Mouse (Mus musculus): ENCODE data around the gene Utrn.

The Utrn gene

DNA sequence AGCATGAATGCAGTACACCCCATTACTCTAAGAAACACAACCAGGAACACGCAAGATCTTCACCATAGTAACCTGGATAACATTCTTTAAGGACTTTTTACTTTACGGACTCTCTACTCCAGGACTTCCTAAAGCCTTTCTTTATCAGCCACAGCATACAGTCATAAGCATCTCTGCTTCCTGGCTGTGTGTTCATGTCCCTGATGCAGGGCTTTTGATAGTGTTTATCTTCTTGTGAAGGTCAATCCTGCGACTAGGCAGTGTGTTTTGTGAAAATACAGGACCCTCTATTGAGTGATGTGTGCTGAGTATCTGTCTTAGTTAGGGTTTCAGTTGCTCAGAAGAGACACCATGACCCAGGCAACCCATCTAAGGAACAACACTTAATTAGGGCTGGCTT lies 351.0 kb downstream of the Utrn start:
- TF ChIP-seq GATA4 (IDR thresholded peaks at IDR 0.05; ENCODE audit: insufficient replicate concordance, low read length) = no peak

DNA sequence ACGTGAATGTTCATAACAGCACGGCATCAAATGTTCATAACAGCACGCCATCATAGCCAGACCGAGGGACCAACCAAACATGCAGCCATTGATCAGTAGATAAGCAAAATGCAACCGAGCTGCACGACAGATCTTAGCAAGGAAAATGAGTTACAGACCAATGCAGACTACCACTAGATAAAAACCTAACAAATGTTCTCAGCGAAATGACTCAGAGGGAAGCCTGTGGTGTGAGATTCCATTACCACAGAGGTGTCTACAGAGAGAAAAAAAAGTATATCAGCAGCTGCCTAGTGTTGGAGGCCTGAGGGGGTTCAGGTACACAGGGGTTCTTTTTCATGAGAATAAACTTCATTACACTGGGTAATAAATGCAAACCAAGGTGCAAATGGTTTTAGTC lies 363.6 kb downstream of the Utrn start:
- no peak for TF ChIP-seq GATA4 (IDR thresholded peaks at IDR 0.05; ENCODE audit: insufficient replicate concordance, low read length)

DNA sequence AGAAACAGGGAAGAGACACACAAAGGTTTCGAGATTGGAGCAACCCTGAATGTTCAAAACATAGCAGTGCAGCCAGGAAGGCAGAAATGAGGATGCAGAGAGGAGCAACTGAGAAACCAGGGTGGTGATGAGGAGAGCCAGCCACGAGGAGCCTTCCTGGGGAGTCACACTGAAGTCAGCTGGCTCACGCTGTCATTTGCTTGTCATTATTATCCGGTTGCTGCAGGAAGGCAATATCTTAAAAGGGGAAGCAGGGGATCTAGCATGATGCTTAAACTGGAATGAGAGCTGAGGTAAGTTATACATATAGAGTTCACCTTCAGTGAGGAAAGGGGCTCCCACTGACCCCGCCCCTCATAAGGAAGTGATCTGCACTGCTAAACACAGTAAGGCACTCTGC lies 368.7 kb downstream of the Utrn start:
- TF ChIP-seq GATA4 (IDR thresholded peaks at IDR 0.05; ENCODE audit: insufficient replicate concordance, low read length) = no peak

DNA sequence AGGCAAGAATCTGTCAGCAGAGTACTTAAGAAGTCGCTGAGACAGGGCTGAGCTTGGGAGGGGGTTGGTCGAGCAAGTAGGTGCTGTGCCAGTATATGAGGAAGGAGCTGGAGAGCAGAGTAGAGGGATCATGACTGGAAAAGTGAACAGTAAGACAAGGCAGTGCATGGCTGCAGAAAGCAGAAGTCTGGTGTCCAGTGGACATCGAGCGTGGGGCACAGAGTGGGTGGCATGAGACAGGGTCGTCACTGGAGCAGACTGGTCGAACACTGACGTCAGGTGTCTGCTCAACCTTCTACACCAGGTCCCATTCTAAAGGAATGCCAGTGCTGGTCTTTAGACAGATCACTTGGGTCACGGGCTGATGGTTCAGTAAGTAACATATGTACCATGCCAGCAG lies 371.6 kb downstream of the Utrn start:
- TF ChIP-seq GATA4 (IDR thresholded peaks at IDR 0.05; ENCODE audit: insufficient replicate concordance, low read length) = no peak

DNA sequence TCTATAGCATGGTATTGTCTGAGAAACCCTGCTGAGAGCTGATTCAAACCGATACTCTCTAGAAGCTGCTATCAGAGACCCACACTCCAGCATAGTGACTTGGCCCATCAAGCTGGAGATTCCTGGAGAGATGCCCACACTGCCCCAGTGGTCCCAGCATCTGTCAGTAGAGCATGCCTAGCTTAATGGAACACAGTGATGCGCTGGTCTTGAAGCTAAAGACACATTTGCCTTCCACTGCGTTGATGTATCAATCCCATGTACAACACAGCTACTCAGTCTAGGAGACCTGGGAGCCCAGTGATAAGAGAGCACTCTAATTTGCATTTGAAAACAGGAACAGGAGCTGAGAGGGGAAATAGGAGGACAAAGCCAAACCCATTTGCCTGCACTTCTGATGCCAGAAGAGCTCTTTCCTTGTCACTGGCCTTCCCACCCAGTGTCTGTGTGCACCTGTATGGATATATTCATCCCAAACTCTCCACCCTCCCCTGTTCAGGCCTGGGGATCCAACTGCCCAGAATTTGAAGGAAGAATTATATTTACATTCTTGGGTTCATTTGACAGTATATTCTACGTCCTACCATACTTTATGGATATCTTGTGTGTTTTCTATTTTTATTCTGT lies 379.5 kb downstream of the Utrn start:
- no peak for TF ChIP-seq GATA4 (IDR thresholded peaks at IDR 0.05; ENCODE audit: insufficient replicate concordance, low read length)

DNA sequence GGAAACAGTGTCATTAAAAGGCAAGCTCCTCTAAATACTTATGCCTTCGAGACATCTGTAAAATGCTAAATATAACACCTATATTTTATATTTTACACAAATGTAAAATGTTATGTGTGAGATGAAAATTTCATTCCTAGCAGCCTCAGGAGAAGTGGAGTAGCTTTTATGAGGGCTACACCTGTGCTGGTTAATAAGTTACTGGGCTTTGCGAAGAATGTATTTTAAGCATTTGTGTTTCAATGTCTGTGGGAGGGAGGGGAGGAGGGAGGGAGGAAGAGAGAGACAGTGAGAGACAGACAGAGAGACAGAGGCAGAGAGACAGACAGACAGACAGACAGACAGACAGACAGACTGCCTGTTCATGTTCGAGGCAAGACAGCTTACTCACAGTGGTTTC lies 380.6 kb downstream of the Utrn start:
- no peak for TF ChIP-seq GATA4 (IDR thresholded peaks at IDR 0.05; ENCODE audit: insufficient replicate concordance, low read length)

DNA sequence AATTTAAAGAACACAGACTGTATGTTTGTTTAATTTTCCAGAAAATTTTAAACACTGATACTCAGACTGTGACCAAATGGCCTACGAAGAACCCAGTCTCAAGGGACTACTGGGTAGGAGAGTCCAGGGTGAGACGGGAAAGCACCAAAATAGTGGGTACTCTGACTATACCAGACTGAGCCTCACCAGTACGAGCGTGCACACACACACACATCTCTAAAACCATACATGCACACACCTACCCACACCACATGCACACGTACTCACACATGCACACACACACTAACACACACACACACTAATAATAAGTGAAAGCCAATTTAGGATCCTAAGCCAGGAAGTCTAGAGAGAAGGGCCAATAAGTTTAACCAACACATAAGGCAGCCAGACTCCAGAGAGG lies 381.0 kb downstream of the Utrn start:
- TF ChIP-seq GATA4 (IDR thresholded peaks at IDR 0.05; ENCODE audit: insufficient replicate concordance, low read length) = no peak

DNA sequence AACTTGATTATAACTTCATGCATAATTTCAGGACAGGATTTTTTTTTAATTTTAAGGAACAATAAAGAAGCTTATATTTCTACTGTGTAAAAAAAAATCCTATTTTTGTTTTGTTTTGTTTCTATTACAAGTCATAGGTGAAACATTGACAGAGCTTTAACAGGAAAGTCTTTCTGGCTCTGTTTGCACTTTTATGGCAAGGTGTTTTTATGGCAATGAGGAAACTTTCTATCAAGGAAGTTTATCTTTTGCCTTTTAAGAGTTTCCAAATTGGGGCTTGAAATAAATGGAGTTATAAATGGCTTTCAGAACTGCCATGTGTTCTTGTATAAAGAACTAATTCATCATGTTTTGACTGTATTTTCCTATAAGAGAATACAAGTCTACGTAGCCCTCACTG lies 385.7 kb downstream of the Utrn start:
- TF ChIP-seq GATA4 (IDR thresholded peaks at IDR 0.05; ENCODE audit: insufficient replicate concordance, low read length) = no peak

DNA sequence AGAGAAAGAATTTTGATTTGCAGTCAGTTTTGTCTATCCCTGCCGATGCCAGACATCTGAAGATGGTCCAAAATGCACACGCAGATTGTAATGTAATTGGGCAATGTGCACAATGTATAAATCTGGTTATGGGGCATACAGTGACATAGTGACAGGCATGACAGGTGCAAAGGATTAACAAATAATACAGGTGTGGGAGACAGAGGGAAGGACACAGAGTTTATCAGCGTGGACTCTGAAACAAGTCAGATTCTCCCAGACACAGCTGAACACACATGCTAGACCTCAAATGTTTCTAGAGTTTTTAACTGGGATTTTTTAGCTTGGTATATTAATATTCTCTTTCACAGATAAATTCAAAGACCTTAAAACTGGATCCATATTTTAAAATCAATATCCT lies 386.2 kb downstream of the Utrn start:
- TF ChIP-seq GATA4 (IDR thresholded peaks at IDR 0.05; ENCODE audit: insufficient replicate concordance, low read length) = no peak

DNA sequence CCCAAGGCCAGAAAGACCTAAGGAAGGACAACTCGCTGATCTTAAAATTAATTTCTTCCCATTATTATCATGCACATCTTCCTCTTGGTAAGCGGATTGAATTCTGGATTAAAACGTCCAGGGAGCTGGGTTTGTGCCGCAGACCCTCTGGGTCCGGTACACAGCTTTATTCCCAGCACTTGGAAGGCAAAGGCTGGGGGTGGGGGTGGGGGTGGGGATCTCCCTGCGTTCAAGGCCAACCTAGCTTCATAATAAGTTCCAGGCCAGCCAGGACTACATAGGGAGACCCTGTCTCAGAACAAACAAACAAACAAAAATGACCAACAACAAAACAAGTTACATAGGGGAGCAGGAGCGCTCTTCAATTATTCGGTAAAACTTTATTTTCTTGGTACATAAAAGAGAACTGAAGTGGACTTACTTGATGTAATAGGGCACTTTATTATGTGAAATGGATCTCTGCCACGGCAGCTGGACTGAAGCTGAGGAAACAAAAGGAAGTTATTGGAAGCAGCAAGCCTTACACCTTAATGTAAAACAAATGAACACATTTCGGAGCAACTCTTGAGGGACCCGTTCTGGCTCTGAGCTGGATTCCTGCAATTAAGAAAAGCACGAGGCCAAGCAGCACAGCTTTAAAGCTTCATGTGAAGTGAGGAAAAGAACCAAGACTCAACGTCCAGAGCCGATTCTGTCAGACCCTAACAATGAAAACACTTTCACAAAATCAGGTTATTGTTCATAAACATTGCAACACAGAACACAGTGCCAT lies 394.1 kb downstream of the Utrn start:
- no peak for TF ChIP-seq GATA4 (IDR thresholded peaks at IDR 0.05; ENCODE audit: insufficient replicate concordance, low read length)

DNA sequence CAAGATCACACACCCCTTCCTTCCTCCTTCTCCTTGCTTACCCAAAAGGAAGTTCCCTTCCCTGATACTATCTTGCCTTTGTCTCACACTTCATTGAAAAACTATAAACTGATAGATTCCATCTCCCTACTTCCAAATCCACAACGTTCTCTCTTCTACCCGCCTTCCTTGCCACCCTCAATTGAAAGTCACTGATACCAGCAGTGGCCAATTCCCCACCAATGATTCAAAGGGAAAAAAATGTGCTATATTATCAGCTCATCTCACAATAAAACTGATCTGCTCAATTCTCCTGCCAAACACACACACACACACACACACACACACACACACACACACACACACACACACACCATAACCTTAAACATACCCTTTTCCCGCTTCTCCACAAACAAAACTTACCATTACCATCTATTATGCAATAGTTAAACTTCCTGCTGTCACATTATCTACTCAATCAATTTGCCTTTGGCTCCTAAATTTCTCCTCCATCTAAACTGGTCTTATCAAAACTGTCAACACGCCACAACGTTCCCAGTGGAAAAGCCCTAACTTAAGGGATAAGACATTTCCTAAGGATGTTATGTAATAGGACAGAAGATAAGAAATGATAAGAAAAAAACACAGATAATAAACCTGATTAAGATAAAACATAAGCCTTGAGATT lies 399.6 kb downstream of the Utrn start:
- TF ChIP-seq GATA4 (IDR thresholded peaks at IDR 0.05; ENCODE audit: insufficient replicate concordance, low read length) = peak; percentile 71

DNA sequence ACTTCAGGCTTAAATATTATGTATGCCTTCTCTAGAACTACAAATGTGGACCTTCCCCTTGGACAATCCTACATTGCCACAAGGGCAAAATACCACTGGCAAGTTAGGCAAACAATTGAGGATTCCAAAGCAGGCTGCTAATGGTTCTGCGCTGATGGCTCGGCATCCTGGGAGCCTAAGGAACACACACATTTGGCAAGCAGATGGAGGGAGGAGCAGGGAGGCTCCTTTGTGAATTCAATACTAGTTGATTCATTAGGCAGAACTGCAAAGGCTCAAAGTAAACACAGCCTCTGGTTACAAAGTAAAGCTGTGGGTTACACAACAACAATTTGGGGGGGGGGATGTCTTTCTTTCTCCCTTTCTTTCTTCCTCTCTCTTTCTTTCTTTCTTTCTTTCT lies 401.6 kb downstream of the Utrn start:
- no peak for TF ChIP-seq GATA4 (IDR thresholded peaks at IDR 0.05; ENCODE audit: insufficient replicate concordance, low read length)

DNA sequence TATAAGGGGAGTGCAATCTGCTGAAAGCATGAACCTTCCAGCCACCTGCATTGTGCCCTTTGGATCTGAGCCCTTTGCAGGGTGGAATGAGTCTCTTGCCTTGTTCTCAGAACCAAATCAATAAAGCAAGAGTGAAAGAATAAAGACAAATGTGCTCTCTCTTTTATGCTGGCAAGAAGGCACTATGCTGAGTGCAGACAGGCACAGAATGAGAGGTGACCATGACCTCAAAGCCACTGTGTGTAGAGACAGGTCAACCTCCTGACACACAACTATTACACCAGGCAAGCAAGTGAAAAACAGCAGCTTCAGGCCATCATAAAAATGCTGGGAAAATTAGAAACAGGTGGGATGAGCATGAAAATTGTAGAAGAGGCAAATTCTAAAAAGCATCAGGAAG lies 408.2 kb downstream of the Utrn start:
- no peak for TF ChIP-seq GATA4 (IDR thresholded peaks at IDR 0.05; ENCODE audit: insufficient replicate concordance, low read length)

DNA sequence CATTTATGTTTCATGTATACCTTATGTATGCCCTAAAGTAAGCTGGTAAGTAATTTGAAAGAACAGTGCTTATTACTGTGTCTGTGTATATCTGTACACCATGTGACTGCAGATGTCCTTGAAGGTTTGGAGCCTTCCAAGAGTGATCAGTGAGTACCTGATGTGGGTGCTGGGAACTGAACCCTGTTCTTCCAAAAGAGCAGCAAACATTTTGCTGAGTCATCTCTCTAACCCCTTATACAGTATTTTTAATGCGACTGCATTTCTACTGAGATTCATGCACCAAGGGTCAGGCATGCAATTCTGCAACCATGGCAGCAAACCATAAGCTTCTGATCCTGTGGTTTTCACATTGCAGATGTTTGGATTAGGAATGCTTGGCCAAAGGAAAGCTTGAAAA lies 412.3 kb downstream of the Utrn start:
- TF ChIP-seq GATA4 (IDR thresholded peaks at IDR 0.05; ENCODE audit: insufficient replicate concordance, low read length) = no peak

DNA sequence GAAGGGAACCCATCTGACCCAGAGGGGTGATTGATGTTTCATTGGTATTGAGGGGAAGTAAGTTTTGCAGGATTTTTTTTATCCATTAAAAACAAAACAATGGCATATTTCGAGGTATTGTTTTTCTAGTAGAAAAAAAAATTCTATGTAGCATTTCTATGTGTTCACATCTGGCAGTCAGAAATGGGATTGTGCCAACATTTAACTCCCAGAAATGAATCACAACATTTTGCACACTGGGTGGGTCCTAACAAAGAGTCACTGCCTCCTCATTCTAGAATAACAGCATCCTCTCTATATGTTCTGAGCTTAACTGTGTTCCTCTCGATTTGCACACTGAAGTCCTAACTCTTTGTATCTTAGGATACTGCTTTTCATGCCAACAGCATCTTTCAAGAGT lies 416.5 kb downstream of the Utrn start:
- no peak for TF ChIP-seq GATA4 (IDR thresholded peaks at IDR 0.05; ENCODE audit: insufficient replicate concordance, low read length)

DNA sequence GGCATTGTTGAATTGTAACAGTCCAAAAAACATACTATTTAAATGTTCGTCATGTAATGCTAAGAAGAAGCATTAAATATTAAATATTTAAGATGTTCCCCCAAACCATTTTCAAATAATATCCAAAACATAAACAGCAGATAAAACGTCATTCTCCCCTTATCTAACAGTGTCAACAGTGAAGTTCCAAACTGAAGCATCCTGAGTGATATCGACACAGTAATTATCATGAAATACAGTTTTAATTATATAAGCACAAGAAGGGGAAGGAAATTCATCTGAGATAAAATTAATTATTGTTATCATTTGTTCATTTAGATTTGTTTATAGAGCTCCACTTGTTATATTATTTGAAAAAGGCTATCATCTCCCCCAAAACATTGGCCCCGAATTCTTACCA lies 425.0 kb downstream of the Utrn start:
- no peak for TF ChIP-seq GATA4 (IDR thresholded peaks at IDR 0.05; ENCODE audit: insufficient replicate concordance, low read length)
